Mouse (Mus musculus): ENCODE results near the gene Ntm.

- no peak for TF ChIP-seq POLR2A (IDR thresholded peaks at IDR 0.05; ENCODE audit: borderline replicate concordance, extremely low read depth, insufficient read depth, insufficient read length, poor library complexity, severe bottlenecking)
- no peak for TF ChIP-seq CTCF (IDR thresholded peaks at IDR 0.05; ENCODE audit: borderline replicate concordance, extremely low read depth, insufficient read depth, insufficient read length)
These were observed 949.1 kb downstream of the Ntm start for GRCm38 (mm10) chr9:29013881-29014280.
